Mouse (Mus musculus): Measurements from ENCODE around the gene Utp4. TPM values are rescaled to one million over a fixed set of nuclear protein-coding genes. Genes with fewer than 3 reads are reported as not detected.

Gene Utp4
- polyA plus RNA-seq, 1 experiment from 2014 or later, result 22.4 TPM

DNA sequence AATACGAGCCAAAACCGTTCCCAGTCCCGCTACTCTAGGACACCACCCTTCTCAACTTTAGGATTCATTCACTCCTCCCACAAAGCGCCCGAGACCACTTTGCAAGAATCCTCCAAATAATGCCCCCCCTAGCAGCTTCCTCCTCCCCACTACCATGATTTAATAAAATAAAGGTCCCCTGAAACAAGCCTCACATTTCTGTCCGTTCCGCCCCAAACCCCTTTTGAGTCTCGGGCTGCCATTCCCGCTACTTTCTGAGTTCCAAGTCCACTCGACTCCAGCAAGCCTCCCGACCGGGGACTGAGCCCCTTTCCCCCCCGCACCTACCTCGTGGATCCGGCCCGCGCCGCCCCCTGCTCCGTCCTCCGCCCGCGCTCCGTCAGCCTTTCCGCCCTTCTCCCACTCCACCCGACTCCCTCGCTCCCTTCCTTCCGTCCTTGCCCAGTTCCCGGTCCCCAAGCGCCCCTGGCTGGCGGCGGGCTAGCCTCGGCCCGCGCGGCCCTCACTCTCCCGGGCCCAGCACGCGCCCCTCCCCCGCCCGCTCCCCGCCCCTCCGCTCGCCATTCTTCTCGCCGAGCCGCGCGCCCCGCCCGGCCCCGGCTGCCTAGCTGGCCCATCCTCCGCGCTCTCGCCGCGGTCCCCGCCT lies 507 bp upstream of the Utp4 start:
- Histone ChIP-seq H3K4me3 (ENCODE audit: low read depth, low read length) (peak overlapping the region; percentile 94), H3K27ac (ENCODE audit: low read depth) (peak overlapping the region; percentile 97), H3K9me3 (ENCODE audit: low read length) (no peaks in the 10 kb centered on the region), H3K27me3 (ENCODE audit: insufficient read depth, low read length) (no peaks in the 10 kb centered on the region), H3K4me1 (ENCODE audit: insufficient read depth) (peaks cover 19% of the 10 kb centered on the region), H3K4me2 (ENCODE audit: low read depth, low read length) (peak overlapping the region; percentile 91), H3K36me3 (replicated peaks; ENCODE audit: insufficient read depth, low read length) (peaks cover 12% of the 10 kb centered on the region; the same call in 1 of the 2 replicates), H3K9ac (replicated peaks) (peak overlapping the region; percentile 98)
- no peak for TF ChIP-seq EP300 (IDR thresholded peaks at IDR 0.05; ENCODE audit: low read depth)
- 3% methylated on average over 42 of the region's 57 CpGs for WGBS (ENCODE audit: insufficient replicate concordance)
- peak; percentile 80 for ATAC-seq
- DNase-seq, result no peak

DNA sequence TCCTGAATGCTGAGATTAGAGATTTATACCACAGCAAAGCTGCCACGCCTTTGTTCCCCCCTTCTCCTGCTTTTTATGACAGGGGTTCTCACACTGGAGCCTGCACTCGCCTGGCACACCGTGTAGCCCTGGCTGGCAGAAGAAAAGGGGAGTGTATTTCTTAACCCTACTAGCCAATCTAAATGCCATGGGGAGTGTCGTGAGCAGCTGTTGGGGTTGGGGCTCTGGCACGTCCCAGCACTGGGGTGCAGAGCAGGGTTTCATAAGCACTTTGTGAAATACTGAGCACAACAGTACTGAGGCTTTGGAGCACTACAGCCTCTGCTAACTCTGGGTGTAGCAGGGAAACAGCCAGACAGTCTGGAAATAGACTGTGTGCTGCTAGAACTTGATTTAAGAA lies 6.0 kb downstream of the Utp4 start:
- Histone ChIP-seq H3K27ac (ENCODE audit: low read depth) (no peak overlapping the region), H3K27me3 (ENCODE audit: insufficient read depth, low read length) (no peaks in the 10 kb centered on the region), H3K36me3 (replicated peaks; ENCODE audit: insufficient read depth, low read length) (peaks cover 59% of the 10 kb centered on the region), H3K9me3 (ENCODE audit: low read length) (no peaks in the 10 kb centered on the region), H3K4me1 (ENCODE audit: insufficient read depth) (no peaks in the 10 kb centered on the region; the same call in 1 of the 2 replicates), H3K4me3 (ENCODE audit: low read depth, low read length) (no peak overlapping the region), H3K4me2 (ENCODE audit: low read depth, low read length) (no peak overlapping the region), H3K9ac (replicated peaks) (no peak overlapping the region)
- DNase-seq (no peak), ATAC-seq (no peak)
- TF ChIP-seq EP300 (IDR thresholded peaks at IDR 0.05; ENCODE audit: low read depth) (no peak), CTCF (IDR thresholded peaks at IDR 0.05; ENCODE audit: low read depth) (no peak)
- 83% methylated on average over 5 of the region's 5 CpGs for WGBS (ENCODE audit: insufficient replicate concordance)

DNA sequence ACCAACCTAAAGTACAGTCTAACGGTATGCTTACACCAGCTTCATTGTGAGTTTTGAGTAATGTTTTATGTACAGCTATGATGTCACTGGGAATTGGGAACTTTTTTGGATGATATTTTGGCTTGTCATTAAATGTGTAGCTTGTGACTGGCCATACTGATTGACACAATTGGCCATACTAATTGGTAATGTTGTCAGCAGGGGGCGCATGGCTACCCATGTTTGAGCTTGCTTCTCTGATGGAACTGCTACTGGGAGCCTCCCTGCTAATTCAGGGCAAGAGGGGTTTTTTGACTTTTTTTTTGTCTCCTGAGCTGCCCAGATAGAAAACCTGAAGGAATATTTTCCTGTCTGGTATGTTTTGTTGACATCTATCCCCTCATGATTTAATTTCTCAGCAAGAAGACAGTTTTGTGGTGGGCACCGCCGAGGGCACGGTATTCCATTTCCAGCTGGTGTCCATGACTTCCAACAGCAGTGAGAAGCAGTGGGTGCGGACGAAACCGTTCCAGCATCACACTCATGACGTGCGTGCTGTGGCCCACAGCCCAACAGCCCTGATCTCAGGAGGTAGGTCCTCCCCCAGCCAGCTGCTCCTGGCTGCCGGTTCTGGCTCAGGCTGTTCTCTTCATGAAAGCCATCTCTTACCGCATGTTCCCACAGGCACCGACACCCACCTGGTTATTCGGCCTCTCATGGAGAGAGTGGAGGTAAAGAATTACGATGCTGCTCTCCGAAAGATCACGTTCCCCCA lies 12.5 kb downstream of the Utp4 start:
- DNase-seq (peak; percentile 57), ATAC-seq (no peak)
- H3K27ac ChIP-seq (ENCODE audit: low read depth), result no peak overlapping the region
- H3K4me3 ChIP-seq (ENCODE audit: low read depth, low read length), result no peak overlapping the region
- peaks cover 71% of the 10 kb centered on the region for H3K36me3 ChIP-seq (replicated peaks; ENCODE audit: insufficient read depth, low read length)
- no peak for TF ChIP-seq EP300 (IDR thresholded peaks at IDR 0.05; ENCODE audit: low read depth)
- TF ChIP-seq CTCF (IDR thresholded peaks at IDR 0.05; ENCODE audit: low read depth), result peak; percentile 65
- H3K9ac ChIP-seq (replicated peaks), result no peak overlapping the region
- H3K4me1 ChIP-seq (ENCODE audit: insufficient read depth), result no peaks in the 10 kb centered on the region
- H3K4me2 ChIP-seq (ENCODE audit: low read depth, low read length), result no peak overlapping the region
- no peaks in the 10 kb centered on the region for H3K9me3 ChIP-seq (ENCODE audit: low read length)
- no peaks in the 10 kb centered on the region for H3K27me3 ChIP-seq (ENCODE audit: insufficient read depth, low read length)
- WGBS (ENCODE audit: insufficient replicate concordance), result 87% methylated on average over 17 of the region's 17 CpGs

DNA sequence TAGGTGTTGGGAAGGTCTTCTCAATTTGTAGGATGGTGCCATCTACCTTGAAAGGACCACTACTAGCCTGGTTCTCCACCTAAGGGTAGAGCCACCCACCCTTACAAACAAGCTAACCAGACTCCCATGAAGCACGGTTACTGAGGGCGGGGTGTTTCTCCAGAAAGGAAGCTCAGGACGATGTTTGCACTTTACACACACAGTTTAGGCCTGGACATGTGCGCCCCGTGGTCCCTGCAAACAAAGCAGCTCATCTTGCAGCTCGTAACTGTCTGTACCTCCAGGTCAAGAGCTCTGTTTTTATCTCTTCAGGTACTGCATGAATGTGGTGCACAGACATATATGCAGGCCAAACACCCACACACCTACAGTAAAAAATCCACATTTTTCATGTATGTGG lies 13.2 kb downstream of the Utp4 start:
- H3K4me2 ChIP-seq (ENCODE audit: low read depth, low read length), result no peak overlapping the region
- no peaks in the 10 kb centered on the region for H3K4me1 ChIP-seq (ENCODE audit: insufficient read depth)
- ATAC-seq, result no peak
- H3K27me3 ChIP-seq (ENCODE audit: insufficient read depth, low read length), result no peaks in the 10 kb centered on the region
- H3K9me3 ChIP-seq (ENCODE audit: low read length), result no peaks in the 10 kb centered on the region
- peaks cover 70% of the 10 kb centered on the region for H3K36me3 ChIP-seq (replicated peaks; ENCODE audit: insufficient read depth, low read length)
- TF ChIP-seq CTCF (IDR thresholded peaks at IDR 0.05; ENCODE audit: low read depth), result no peak
- TF ChIP-seq EP300 (IDR thresholded peaks at IDR 0.05; ENCODE audit: low read depth), result no peak
- WGBS (ENCODE audit: insufficient replicate concordance), result 85% methylated on average over 6 of the region's 6 CpGs
- no peak for DNase-seq
- no peak overlapping the region for H3K27ac ChIP-seq (ENCODE audit: low read depth)
- no peak overlapping the region for H3K4me3 ChIP-seq (ENCODE audit: low read depth, low read length)
- H3K9ac ChIP-seq (replicated peaks), result no peak overlapping the region

DNA sequence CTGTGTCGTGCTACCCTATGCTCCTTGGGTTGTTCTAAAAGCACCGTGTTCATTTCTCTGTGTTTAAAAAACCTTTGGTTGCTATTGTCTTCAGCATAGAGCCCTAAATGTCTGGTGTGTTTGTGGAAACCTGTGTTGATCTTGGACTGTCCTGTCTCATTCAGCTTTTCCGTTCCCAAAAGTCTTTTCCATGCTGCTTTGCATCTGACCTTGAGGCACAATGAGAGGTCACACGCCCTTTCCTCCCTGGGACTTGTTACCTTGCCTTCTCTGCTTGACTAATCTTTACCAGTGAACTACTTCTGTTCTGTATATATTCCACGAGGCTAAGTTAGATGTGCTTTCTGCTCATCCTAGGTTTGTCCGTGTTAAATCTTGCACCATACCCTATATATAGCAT lies 14.0 kb downstream of the Utp4 start:
- H3K9ac ChIP-seq (replicated peaks), result no peak overlapping the region
- peaks cover 62% of the 10 kb centered on the region for H3K36me3 ChIP-seq (replicated peaks; ENCODE audit: insufficient read depth, low read length)
- no peaks in the 10 kb centered on the region for H3K27me3 ChIP-seq (ENCODE audit: insufficient read depth, low read length)
- no peaks in the 10 kb centered on the region for H3K4me1 ChIP-seq (ENCODE audit: insufficient read depth)
- H3K4me3 ChIP-seq (ENCODE audit: low read depth, low read length), result no peak overlapping the region
- no peaks in the 10 kb centered on the region for H3K9me3 ChIP-seq (ENCODE audit: low read length)
- H3K27ac ChIP-seq (ENCODE audit: low read depth), result no peak overlapping the region
- no peak overlapping the region for H3K4me2 ChIP-seq (ENCODE audit: low read depth, low read length)
- WGBS (ENCODE audit: insufficient replicate concordance), result 80% methylated on average over 6 of the region's 6 CpGs
- DNase-seq (no peak), ATAC-seq (no peak)
- TF ChIP-seq EP300 (IDR thresholded peaks at IDR 0.05; ENCODE audit: low read depth) (no peak), CTCF (IDR thresholded peaks at IDR 0.05; ENCODE audit: low read depth) (no peak)

DNA sequence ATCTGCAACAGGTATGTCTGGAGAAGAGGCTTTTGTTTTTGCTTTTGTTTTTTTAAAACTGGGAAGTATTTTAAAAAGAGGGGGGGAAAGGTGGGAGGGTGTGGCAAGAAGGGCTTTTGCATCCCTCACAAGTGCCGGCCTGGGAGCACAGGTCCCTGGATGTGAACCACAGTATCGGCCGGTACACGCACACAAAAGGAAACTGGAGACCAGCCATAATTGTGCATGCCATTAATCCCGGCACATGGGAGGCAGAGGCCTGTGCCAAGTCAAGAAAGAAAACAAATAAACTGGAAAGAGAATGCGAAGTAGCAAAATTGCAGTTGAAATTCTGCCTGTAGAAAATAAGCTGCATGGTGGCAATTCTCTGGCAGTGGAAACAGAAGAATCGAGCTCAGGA lies 14.9 kb downstream of the Utp4 start:
- Histone ChIP-seq H3K27me3 (ENCODE audit: insufficient read depth, low read length) (no peaks in the 10 kb centered on the region), H3K9ac (replicated peaks) (no peak overlapping the region), H3K4me1 (ENCODE audit: insufficient read depth) (no peaks in the 10 kb centered on the region), H3K27ac (ENCODE audit: low read depth) (no peak overlapping the region), H3K4me3 (ENCODE audit: low read depth, low read length) (no peak overlapping the region), H3K4me2 (ENCODE audit: low read depth, low read length) (no peak overlapping the region), H3K9me3 (ENCODE audit: low read length) (no peaks in the 10 kb centered on the region), H3K36me3 (replicated peaks; ENCODE audit: insufficient read depth, low read length) (peaks cover 57% of the 10 kb centered on the region)
- DNase-seq (no peak), ATAC-seq (no peak)
- WGBS (ENCODE audit: insufficient replicate concordance), result 84% methylated on average over 7 of the region's 7 CpGs
- no peak for TF ChIP-seq EP300 (IDR thresholded peaks at IDR 0.05; ENCODE audit: low read depth)
- no peak for TF ChIP-seq CTCF (IDR thresholded peaks at IDR 0.05; ENCODE audit: low read depth)
